Mouse (Mus musculus) lung, postnatal 0 days (tissue): ENCODE data around the gene Nlrx1. TPM values are rescaled to one million over a fixed set of nuclear protein-coding genes. Genes with fewer than 3 reads are reported as not detected.

Source experiments
- ATAC-seq: fragments of 200-750 bp; cut with Nextera tagmentation; 2 replicates; pipeline ENCODE4 v1.8.0; 2017; ENCODE audit warnings: moderate library complexity
- DNase-seq: peaks from one replicate; pipeline ENCODE4 v3.0.0-alpha.2; 2016; ENCODE audit warnings: low spot score
- H3K27ac ChIP-seq: fragments of 300-500 bp; sonication (generic); 2 replicates; pipeline ENCODE4 v1.5.1; 2014; ENCODE audit warnings: antibody characterized with exemption, mild to moderate bottlenecking, low read length, mixed read lengths
- H3K27me3 ChIP-seq: fragments of 300-500 bp; sonication (generic); replicated peaks from 2 replicates; pipeline ENCODE4 v1.6.1; 2014; ENCODE audit warnings: low read length, mixed read lengths; ENCODE audit not compliant: insufficient read depth
- H3K36me3 ChIP-seq: fragments of 300-500 bp; sonication (generic); 2 replicates; pipeline ENCODE4 v1.6.1; 2014; ENCODE audit warnings: low read length, mixed read lengths; ENCODE audit not compliant: insufficient read depth
- H3K4me1 ChIP-seq: fragments of 300-500 bp; sonication (generic); 2 replicates; pipeline ENCODE4 v1.6.1; 2014; ENCODE audit warnings: antibody characterized with exemption, low read depth, low read length, mixed read lengths; ENCODE audit not compliant: insufficient read depth
- H3K4me2 ChIP-seq: fragments of 300-500 bp; sonication (generic); replicated peaks from 2 replicates; pipeline ENCODE4 v1.6.1; 2014; ENCODE audit warnings: low read depth, mild to moderate bottlenecking, low read length, moderate library complexity, mixed read lengths
- H3K4me3 ChIP-seq: fragments of 300-500 bp; sonication (generic); 2 replicates; pipeline ENCODE4 v1.5.1; 2014; ENCODE audit warnings: low read depth, low read length
- H3K9ac ChIP-seq: fragments of 300-500 bp; sonication (generic); replicated peaks from 2 replicates; pipeline ENCODE4 v1.6.1; 2014; ENCODE audit warnings: low read depth, mild to moderate bottlenecking
- H3K9me3 ChIP-seq: fragments of 300-500 bp; sonication (generic); 2 replicates; pipeline ENCODE4 v1.6.1; 2016; ENCODE audit warnings: low read length, mixed read lengths
- CTCF ChIP-seq: IDR thresholded peaks from 2 replicates; pipeline ENCODE4 v1.5.1; 2016; ENCODE audit warnings: antibody characterized with exemption, mild to moderate bottlenecking
- EP300 ChIP-seq: IDR thresholded peaks from 2 replicates; pipeline ENCODE4 v1.6.1; 2016; ENCODE audit warnings: antibody characterized with exemption, mild to moderate bottlenecking, control low read depth
- WGBS: fragments of 180-500 bp; shearing (Covaris S2); extraction: QIAGEN DNeasy Blood & Tissue Kit; methylation state at CpG from one replicate; pipeline ENCODE4 v1.1.7; 2014; 5-methylcytosine and 5-hydroxymethylcytosine counted together
- polyA plus RNA-seq: library from polyadenylated mRNA; unstranded; fragments of >200 nt; fragmentation: Nextera tagmentation; extraction: Ambion mirVana; gene quantifications from 2 replicates; pipeline ENCODE4 v1.2.1, GENCODE M21; 2015

The Nlrx1 gene
- polyA plus RNA-seq, 1 experiment from 2014 or later = 10.1 TPM

- peak; percentile 74 for DNase-seq
- H3K4me3 ChIP-seq = no peak overlapping the region
- H3K36me3 ChIP-seq = peaks cover 15% of the 10 kb centered on the region
- H3K4me2 ChIP-seq = no peak overlapping the region
- TF ChIP-seq EP300 = no peak
- peak; percentile 80 for TF ChIP-seq CTCF
- no peak overlapping the region for H3K27ac ChIP-seq
- peaks cover 5% of the 10 kb centered on the region for H3K27me3 ChIP-seq
- peak; percentile 71 for ATAC-seq
- peaks cover 8% of the 10 kb centered on the region; the same call in 1 of the 2 replicates for H3K4me1 ChIP-seq
- WGBS = 72% methylated on average over 3 of the region's 3 CpGs
- no peaks in the 10 kb centered on the region for H3K9me3 ChIP-seq
- H3K9ac ChIP-seq = no peak overlapping the region
These were observed 24.1 kb upstream of the Nlrx1 start for GRCm38 (mm10) chr9:44292490-44292889.

GRCm38 (mm10) chr9:44288959-44289291 lies 20.5 kb upstream of the Nlrx1 start:
- Histone ChIP-seq H3K27me3 (peaks cover 12% of the 10 kb centered on the region), H3K9ac (no peak overlapping the region), H3K4me2 (no peak overlapping the region), H3K27ac (no peak overlapping the region), H3K36me3 (no peaks in the 10 kb centered on the region), H3K4me1 (peaks cover 14% of the 10 kb centered on the region; the same call in 1 of the 2 replicates), H3K4me3 (no peak overlapping the region), H3K9me3 (no peaks in the 10 kb centered on the region)
- ATAC-seq (no peak), DNase-seq (no peak)
- 8% methylated on average over 11 of the region's 11 CpGs for whole genome bisulfite sequencing
- TF ChIP-seq EP300 = no peak
- no peak for TF ChIP-seq CTCF

- peak within 1 kb of the TSS; percentile 19; the same call in 1 of the 2 replicates for H3K9ac ChIP-seq
- no peaks in the 10 kb centered on the region for H3K36me3 ChIP-seq
- H3K27me3 ChIP-seq = peaks cover 12% of the 10 kb centered on the region
- no peak for TF ChIP-seq EP300
- no peak for TF ChIP-seq CTCF
- ATAC-seq (peak; percentile 47), DNase-seq (no peak)
- H3K4me3 ChIP-seq = peak within 1 kb of the TSS; percentile 40
- H3K27ac ChIP-seq = no peak within 1 kb of the TSS
- WGBS = 2% methylated on average over 37 of the region's 38 CpGs
- H3K4me1 ChIP-seq = peaks cover 14% of the 10 kb centered on the region; the same call in 1 of the 2 replicates
- peak within 1 kb of the TSS; percentile 76 for H3K4me2 ChIP-seq
- no peaks in the 10 kb centered on the region for H3K9me3 ChIP-seq
These were observed 19.9 kb upstream of the Nlrx1 start, which contains the start of gene Abcg4 for GRCm38 (mm10) chr9:44288076-44288958. TSS of gene Abcg4 (minus strand) at chr9:44288615.

GRCm38 (mm10) chr9:44287401-44288075 lies 19.1 kb upstream of the Nlrx1 start:
- H3K9me3 ChIP-seq = no peaks in the 10 kb centered on the region
- DNase-seq (peak; percentile 17), ATAC-seq (peak; percentile 32; the same call in 1 of the 2 replicates)
- H3K27ac ChIP-seq = no peak overlapping the region
- peak overlapping the region; percentile 19; the same call in 1 of the 2 replicates for H3K9ac ChIP-seq
- WGBS = 2% methylated on average over 42 of the region's 47 CpGs
- H3K36me3 ChIP-seq = no peaks in the 10 kb centered on the region
- peaks cover 12% of the 10 kb centered on the region for H3K27me3 ChIP-seq
- H3K4me2 ChIP-seq = peak overlapping the region; percentile 76
- H3K4me1 ChIP-seq = peaks cover 14% of the 10 kb centered on the region; the same call in 1 of the 2 replicates
- peak overlapping the region; percentile 40 for H3K4me3 ChIP-seq
- no peak for TF ChIP-seq CTCF
- TF ChIP-seq EP300 = no peak

GRCm38 (mm10) chr9:44287003-44287400 lies 18.6 kb upstream of the Nlrx1 start:
- Histone ChIP-seq H3K27ac (no peak overlapping the region), H3K4me1 (peaks cover 14% of the 10 kb centered on the region; the same call in 1 of the 2 replicates), H3K27me3 (peaks cover 12% of the 10 kb centered on the region), H3K36me3 (no peaks in the 10 kb centered on the region), H3K4me2 (peak overlapping the region; percentile 76), H3K9ac (peak overlapping the region; percentile 19; the same call in 1 of the 2 replicates), H3K9me3 (no peaks in the 10 kb centered on the region), H3K4me3 (peak overlapping the region; percentile 40)
- no peak for DNase-seq
- 12% methylated on average over 11 of the region's 11 CpGs for WGBS
- ATAC-seq = peak; percentile 21; the same call in 1 of the 2 replicates
- TF ChIP-seq CTCF (no peak), EP300 (no peak)

- H3K9me3 ChIP-seq = no peaks in the 10 kb centered on the region
- H3K4me1 ChIP-seq = peaks cover 14% of the 10 kb centered on the region; the same call in 1 of the 2 replicates
- no peaks in the 10 kb centered on the region for H3K36me3 ChIP-seq
- H3K27ac ChIP-seq = no peak overlapping the region
- DNase-seq (no peak), ATAC-seq (no peak)
- no peak overlapping the region for H3K9ac ChIP-seq
- no peak for TF ChIP-seq EP300
- no peak for TF ChIP-seq CTCF
- no peak overlapping the region for H3K4me2 ChIP-seq
- H3K27me3 ChIP-seq = peaks cover 12% of the 10 kb centered on the region
- 10% methylated on average over 6 of the region's 6 CpGs for WGBS
- no peak overlapping the region for H3K4me3 ChIP-seq
These were observed 18.0 kb upstream of the Nlrx1 start for GRCm38 (mm10) chr9:44286256-44286850.
